Mouse (Mus musculus) kidney, embryonic 15.5 days (tissue): ENCODE data around the gene Ebf1. TPM values are rescaled to one million over a fixed set of nuclear protein-coding genes. Genes with fewer than 3 reads are reported as not detected.
A peak's percentile ranks its signal among the peaks of the same experiment; 100 is the strongest.

Experiments used
- ATAC-seq: fragments of 200-750 bp; cut with Nextera tagmentation; replicated peaks from 2 replicates; pipeline ENCODE4 v1.8.0; 2017; ENCODE audit warnings: moderate TSS enrichment; ENCODE audit not compliant: low FRiP score
- H3K27ac ChIP-seq: fragments of 300-500 bp; sonication (generic); 2 replicates; pipeline ENCODE4 v1.5.1; 2015; ENCODE audit warnings: mild to moderate bottlenecking, inconsistent platforms
- H3K27me3 ChIP-seq: fragments of 300-500 bp; sonication (generic); 2 replicates; pipeline ENCODE4 v1.6.1; 2015; ENCODE audit warnings: inconsistent platforms
- H3K36me3 ChIP-seq: fragments of 300-500 bp; sonication (generic); 2 replicates; pipeline ENCODE4 v1.6.1; 2015; ENCODE audit warnings: inconsistent platforms
- H3K4me1 ChIP-seq: fragments of 300-500 bp; sonication (generic); 2 replicates; pipeline ENCODE4 v1.6.1; 2015; ENCODE audit warnings: inconsistent platforms
- H3K4me2 ChIP-seq: fragments of 300-500 bp; sonication (generic); 2 replicates; pipeline ENCODE4 v1.6.1; 2015; ENCODE audit warnings: moderate library complexity, mild to moderate bottlenecking, inconsistent platforms
- H3K4me3 ChIP-seq: fragments of 300-500 bp; sonication (generic); replicated peaks from 2 replicates; pipeline ENCODE4 v1.5.1; 2015; ENCODE audit warnings: mild to moderate bottlenecking, inconsistent platforms
- H3K9ac ChIP-seq: fragments of 300-500 bp; sonication (generic); 2 replicates; pipeline ENCODE4 v1.6.1; 2015; ENCODE audit warnings: mild to moderate bottlenecking, inconsistent platforms
- H3K9me3 ChIP-seq: fragments of 300-500 bp; sonication (generic); replicated peaks from 2 replicates; pipeline ENCODE4 v1.6.1; 2016; ENCODE audit warnings: inconsistent platforms
- WGBS: fragments of 180-500 bp; shearing (Covaris S2); methylation state at CpG from one replicate; pipeline ENCODE4 v1.1.7; 2015; ENCODE audit warnings: mixed read lengths; 5-methylcytosine and 5-hydroxymethylcytosine counted together
- polyA plus RNA-seq: library from polyadenylated mRNA; unstranded; fragments of >200 nt; fragmentation: Nextera tagmentation; extraction: Ambion mirVana; gene quantifications from 2 replicates; pipeline ENCODE4 v1.2.1, GENCODE M21; 2015

The Ebf1 gene
- polyA plus RNA-seq, 1 experiment from 2014 or later, result 24.1 TPM

DNA sequence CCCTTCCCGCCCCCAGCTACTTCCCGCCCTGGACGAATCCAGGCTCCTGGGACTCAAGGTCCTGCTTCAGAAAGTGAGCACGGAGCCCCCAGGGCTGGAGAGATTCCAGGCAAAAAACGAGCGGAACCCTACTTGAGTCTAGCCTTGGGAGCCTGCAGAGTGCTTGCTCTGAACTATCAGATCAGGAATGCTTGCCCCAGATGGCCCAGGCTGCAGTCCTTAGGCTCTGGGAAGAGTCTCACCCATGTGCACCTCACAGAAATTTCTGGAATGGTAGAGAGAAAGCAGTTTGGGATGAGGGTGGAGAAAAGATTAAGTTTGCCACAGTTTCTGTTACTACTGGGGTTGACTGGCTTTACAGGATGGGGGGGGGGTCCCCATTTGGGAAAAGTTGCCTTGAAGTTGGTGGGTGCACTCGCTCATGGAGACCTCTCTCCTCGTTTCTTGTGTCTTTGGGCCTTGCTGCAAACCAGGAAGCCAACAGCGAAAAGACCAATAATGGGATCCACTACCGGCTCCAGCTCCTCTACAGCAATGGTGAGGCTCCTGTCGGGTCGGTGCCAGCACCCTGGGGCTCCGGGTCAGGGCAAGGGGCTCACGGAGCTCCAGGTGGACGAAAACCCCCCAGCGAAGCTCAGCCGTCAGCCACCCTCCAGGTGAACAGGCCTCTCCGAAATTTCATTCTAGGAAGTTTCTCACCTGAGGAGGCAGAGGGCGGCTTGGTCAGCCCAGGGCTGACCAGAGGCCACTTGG is 3.8 kb downstream of the Ebf1 start:
- no peak for ATAC-seq
- Histone ChIP-seq H3K27ac (no peak overlapping the region), H3K36me3 (peaks cover 3% of the 10 kb centered on the region; the same call in 1 of the 2 replicates), H3K9me3 (no peaks in the 10 kb centered on the region), H3K27me3 (peaks cover 46% of the 10 kb centered on the region), H3K9ac (0 out of 2 replicates have a peak overlapping the region, but pooled peaks have one; percentile 23), H3K4me2 (peak overlapping the region; percentile 63), H3K4me1 (peaks cover 47% of the 10 kb centered on the region), H3K4me3 (peak overlapping the region; percentile 66)
- WGBS, result 45% methylated on average over 19 of the region's 19 CpGs

DNA sequence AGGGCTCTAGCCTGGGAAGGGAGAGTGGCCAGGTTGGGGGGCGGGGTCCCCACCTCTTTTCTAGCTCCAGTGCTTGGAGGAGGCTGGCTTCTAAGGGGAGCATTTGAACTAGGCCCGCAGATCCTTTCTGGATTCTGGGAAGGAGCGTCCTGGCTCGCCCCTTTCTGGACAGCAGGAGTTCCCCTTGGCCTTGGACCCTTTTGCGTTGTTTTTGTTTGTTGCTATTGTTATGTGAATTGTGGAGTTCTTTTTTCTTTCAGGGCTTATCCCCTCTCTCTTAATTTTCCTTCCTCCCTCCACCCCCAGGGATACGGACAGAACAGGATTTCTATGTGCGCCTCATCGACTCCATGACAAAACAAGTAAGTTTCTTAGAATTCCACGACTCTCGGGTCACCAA is 4.5 kb downstream of the Ebf1 start:
- Histone ChIP-seq H3K27me3 (peaks cover 38% of the 10 kb centered on the region), H3K36me3 (peaks cover 3% of the 10 kb centered on the region; the same call in 1 of the 2 replicates), H3K4me1 (peaks cover 43% of the 10 kb centered on the region), H3K4me3 (no peak overlapping the region), H3K4me2 (peak overlapping the region; percentile 63), H3K9ac (no peak overlapping the region), H3K27ac (0 out of 2 replicates have a peak overlapping the region, but pooled peaks have one; percentile 37), H3K9me3 (no peaks in the 10 kb centered on the region)
- no peak for ATAC-seq
- WGBS, result 58% methylated on average over 10 of the region's 10 CpGs

DNA sequence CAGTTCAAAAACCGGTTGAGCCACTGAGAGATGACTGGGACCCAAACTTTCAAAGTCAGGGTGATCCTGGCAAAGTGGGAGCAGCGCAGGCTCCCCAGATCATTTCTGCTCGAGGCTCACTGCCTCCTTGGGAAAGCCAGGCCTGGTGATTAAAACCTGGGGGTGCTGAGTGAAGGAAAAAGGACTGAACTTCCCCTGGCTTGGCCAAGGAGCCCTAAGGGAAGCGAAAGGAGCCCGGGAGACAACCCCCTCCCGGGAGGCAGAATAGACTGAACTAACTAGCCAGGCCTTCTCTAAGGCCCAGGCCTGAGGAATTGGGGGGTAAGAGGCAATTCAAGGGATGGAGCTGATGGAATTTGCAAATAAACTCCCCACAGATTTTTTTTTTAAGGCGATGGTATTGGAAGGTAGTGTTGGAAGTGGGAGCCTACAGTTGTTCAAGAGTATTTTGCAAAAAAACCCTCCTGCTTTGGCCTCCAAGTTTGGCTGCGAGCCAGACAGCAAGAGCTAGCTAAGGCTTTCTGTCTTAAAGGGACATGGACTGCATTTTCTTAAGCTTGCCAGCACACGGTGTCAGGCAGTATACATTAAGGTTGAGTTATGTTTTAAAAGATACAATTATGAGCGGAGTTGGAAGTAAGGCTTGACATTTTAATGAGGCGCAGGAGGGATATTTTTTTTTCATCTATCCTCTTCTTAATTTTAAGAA is 5.1 kb downstream of the Ebf1 start:
- 36% methylated on average over 11 of the region's 11 CpGs for WGBS
- Histone ChIP-seq H3K36me3 (peaks cover 3% of the 10 kb centered on the region; the same call in 1 of the 2 replicates), H3K4me1 (peaks cover 41% of the 10 kb centered on the region), H3K4me2 (peak overlapping the region; percentile 63), H3K9ac (no peak overlapping the region), H3K27ac (peak overlapping the region; percentile 37; the same call in 1 of the 2 replicates), H3K9me3 (no peaks in the 10 kb centered on the region), H3K4me3 (no peak overlapping the region), H3K27me3 (peaks cover 35% of the 10 kb centered on the region)
- ATAC-seq, result no peak

DNA sequence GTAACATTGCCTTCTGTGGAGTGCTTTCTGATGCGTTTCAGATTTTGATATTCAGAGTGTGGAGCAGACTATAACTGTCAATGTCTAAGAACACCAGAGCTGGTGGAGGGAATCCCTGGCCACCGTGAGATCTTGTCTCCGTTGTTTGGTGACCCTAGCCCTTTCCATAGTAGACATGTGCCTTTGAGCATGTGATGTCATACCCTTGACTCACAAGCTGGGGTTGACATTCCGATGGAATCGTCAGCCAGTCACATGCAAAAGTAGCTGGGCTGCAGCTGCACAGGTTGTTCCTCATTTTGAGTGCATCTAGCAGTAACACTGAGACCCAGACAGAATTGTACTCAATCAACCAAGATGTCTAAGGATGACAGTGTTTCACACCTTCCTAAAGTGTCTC is 7.4 kb downstream of the Ebf1 start:
- Histone ChIP-seq H3K27ac (no peak overlapping the region), H3K36me3 (peaks cover 3% of the 10 kb centered on the region; the same call in 1 of the 2 replicates), H3K4me2 (no peak overlapping the region), H3K27me3 (peaks cover 28% of the 10 kb centered on the region), H3K9ac (no peak overlapping the region), H3K4me3 (no peak overlapping the region), H3K4me1 (peaks cover 31% of the 10 kb centered on the region), H3K9me3 (no peaks in the 10 kb centered on the region)
- WGBS, result 66% methylated on average over 5 of the region's 5 CpGs
- ATAC-seq, result no peak

DNA sequence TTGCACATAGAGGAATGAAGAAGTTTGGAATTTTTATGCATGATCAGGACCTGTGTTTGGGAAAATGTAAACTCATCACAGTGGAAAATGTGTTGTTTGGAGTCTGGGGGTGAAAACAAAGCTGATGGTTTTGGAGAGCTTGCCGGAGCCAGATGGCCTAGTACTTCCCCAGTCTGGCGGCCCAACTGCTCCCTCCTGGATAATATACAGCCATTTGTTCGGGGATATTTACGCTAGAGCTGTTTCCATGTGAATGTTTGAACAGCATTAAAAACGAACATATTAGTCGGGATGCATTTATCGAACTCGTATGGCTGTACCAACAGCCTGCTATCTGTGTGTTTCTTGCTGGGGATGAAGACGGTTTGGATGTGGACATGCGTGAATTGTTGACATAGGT is 8.9 kb downstream of the Ebf1 start:
- Histone ChIP-seq H3K9ac (no peak overlapping the region), H3K4me1 (peaks cover 17% of the 10 kb centered on the region), H3K4me3 (no peak overlapping the region), H3K4me2 (no peak overlapping the region), H3K27ac (no peak overlapping the region), H3K27me3 (peaks cover 14% of the 10 kb centered on the region), H3K36me3 (peaks cover 3% of the 10 kb centered on the region; the same call in 1 of the 2 replicates), H3K9me3 (no peaks in the 10 kb centered on the region)
- 62% methylated on average over 10 of the region's 10 CpGs for WGBS
- ATAC-seq, result no peak

DNA sequence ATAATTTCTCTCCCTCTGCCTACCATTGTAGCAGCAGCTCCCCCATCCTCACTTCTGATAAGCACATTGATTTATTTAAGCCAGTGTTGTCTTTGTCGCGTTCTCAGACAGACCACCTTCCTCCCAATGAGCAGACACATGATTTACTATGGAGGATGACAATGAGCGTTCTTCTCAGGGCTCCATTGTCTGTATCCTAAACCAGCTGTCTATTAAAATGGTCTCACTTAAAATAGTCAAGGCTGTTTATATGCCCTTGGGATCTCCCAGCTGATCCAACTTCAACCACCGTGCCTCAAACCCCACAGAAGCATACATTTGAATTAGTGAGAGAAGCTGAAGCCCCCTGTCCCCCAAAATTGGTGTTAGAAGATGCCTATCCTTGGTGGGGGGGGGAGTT is 11.3 kb downstream of the Ebf1 start:
- Histone ChIP-seq H3K4me3 (no peak overlapping the region), H3K9ac (no peak overlapping the region), H3K27ac (no peak overlapping the region), H3K4me1 (peaks cover 5% of the 10 kb centered on the region), H3K4me2 (no peak overlapping the region), H3K36me3 (no peaks in the 10 kb centered on the region), H3K9me3 (no peaks in the 10 kb centered on the region), H3K27me3 (no peaks in the 10 kb centered on the region; the same call in 1 of the 2 replicates)
- 33% methylated on average over 4 of the region's 4 CpGs for WGBS
- ATAC-seq, result no peak

DNA sequence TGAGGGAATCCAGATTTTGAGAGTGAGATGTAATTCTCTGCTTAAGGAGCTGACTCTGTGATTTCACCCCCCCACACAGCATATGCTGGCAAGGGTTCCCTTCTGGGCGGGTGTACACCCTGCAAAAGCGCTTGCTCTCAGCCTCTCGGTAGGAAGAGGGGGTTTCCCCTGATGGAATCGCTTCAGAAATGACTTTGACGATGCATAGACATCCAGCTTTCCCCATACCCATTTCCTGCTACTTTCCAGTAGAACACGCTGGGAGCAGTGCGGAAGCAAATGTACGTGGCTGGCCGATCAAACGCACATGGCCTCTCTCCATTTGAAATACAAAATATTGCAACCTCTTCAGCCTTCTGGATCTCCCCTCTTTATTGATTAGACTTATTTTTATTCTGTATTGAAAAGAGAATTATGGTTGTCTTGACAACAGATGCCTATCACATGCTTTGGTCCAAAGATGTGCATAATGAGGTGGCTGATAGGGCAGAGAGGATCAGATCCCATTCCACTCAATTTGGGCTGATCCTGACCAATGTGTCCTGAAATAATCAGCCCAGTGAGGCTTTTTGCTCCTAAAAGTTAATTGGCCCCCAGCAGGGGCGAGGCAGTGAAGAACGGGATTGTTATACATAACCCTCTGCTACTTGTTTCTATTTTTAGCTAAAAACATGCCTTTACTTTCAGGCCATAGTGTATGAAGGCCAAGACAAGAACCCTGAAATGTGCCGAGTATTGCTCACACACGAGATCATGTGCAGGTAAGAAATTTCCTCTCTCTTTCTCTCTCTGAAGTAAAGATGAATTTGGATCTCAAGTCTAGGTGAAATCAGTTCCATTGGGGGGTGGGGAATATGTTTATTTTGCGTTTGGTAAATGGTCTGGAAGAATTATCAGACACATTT is 15.2 kb downstream of the Ebf1 start:
- Histone ChIP-seq H3K27me3 (no peaks in the 10 kb centered on the region), H3K9ac (no peak overlapping the region), H3K4me3 (no peak overlapping the region), H3K9me3 (no peaks in the 10 kb centered on the region), H3K4me1 (peaks cover 2% of the 10 kb centered on the region), H3K4me2 (no peak overlapping the region), H3K36me3 (no peaks in the 10 kb centered on the region), H3K27ac (no peak overlapping the region)
- ATAC-seq, result no peak
- 77% methylated on average over 15 of the region's 15 CpGs for WGBS

DNA sequence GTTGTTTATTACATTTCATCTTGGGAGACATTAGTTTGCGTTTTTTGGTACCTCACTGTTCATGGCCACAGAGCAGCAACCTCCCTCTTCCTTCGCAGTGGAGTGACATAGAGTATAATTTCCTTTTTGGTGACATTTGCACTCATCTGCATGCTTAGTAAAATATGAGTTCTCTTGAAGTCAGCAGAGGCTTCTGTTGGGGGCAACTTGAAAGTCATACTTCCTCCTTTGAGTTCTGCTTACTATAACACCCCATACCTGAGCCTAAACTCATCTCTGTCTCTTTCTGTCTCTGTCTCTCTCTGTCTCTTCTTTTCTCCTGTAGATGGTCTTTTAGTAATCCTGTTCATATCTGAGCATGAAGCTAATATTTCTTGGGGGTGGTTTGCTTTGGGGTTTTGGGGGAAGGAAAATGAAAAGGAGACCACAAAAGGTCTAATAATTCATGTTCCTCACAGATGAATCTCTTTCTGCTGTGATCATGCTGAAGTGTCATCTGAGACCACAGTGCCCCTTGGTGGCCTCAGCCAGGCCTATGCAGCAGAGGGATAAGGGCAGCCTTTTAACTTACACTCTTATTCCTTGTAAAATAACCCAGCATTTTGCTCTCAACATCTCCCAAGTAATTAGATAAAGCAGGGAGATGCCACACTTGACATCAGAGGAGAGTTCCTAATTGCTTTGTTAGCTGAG is 16.0 kb downstream of the Ebf1 start:
- Histone ChIP-seq H3K4me2 (no peak overlapping the region), H3K4me1 (peaks cover 2% of the 10 kb centered on the region), H3K27me3 (no peaks in the 10 kb centered on the region), H3K9ac (no peak overlapping the region), H3K9me3 (no peaks in the 10 kb centered on the region), H3K4me3 (no peak overlapping the region), H3K27ac (no peak overlapping the region), H3K36me3 (no peaks in the 10 kb centered on the region)
- ATAC-seq, result no peak
- 64% methylated on average over 2 of the region's 2 CpGs for WGBS

DNA sequence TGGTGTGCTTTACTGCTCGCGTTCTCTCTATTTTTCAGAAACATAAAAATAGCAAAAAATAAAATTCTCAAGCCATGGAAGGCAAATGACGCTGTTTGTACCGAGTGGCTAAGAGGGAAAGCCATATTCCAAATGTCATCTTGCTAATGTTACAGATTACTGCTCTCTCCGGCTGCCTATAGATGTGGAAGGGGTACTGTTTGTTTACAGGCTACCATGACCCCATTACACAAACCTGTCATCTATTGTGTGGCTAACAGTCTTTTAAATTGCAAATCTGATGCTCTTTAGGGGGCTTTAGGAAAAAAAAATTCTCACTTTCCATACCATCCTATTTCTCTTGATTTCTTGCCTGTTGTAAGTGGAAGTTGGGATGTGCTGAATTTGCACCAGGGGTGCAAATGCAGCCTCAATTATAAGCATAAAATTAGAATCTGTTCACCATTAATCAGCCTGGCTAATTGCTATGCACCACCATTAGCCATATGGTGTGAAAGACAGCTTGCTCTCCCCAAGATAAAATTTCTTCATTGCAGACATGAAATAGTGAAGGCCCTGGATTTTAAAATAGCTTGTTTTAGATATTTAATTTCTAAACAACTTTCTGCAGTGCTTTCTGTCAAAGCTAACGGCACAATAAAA is 17.6 kb downstream of the Ebf1 start:
- 79% methylated on average over 6 of the region's 6 CpGs for WGBS
- no peak overlapping the region for H3K27ac ChIP-seq
- H3K27me3 ChIP-seq, result no peaks in the 10 kb centered on the region
- H3K36me3 ChIP-seq, result no peaks in the 10 kb centered on the region
- no peak overlapping the region for H3K4me3 ChIP-seq
- no peak for ATAC-seq
- no peaks in the 10 kb centered on the region for H3K9me3 ChIP-seq
- no peak overlapping the region for H3K4me2 ChIP-seq
- no peak overlapping the region for H3K9ac ChIP-seq
- peaks cover 6% of the 10 kb centered on the region; the same call in 1 of the 2 replicates for H3K4me1 ChIP-seq

DNA sequence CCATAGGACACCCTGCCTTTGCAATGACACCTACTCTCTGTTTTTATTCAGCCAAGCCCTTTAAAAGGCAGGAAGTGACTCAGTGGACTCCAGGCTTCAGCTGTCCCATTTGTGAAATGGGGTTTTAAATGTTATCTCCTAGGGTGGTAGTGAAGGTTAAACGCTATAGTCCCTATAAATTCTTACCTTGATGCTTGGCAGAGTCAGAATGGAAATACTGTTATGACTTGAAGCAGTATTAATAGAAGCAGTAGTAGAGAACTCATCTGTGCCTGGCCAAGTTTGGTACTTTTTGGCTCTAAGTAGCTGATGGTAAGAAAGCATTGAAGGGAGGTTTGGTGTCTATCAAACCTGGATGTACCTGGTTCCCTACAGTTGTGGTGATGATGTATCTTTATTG is 19.1 kb downstream of the Ebf1 start:
- peaks cover 6% of the 10 kb centered on the region; the same call in 1 of the 2 replicates for H3K4me1 ChIP-seq
- no peak overlapping the region for H3K4me2 ChIP-seq
- no peak overlapping the region for H3K27ac ChIP-seq
- H3K36me3 ChIP-seq, result no peaks in the 10 kb centered on the region
- no peak for ATAC-seq
- H3K4me3 ChIP-seq, result no peak overlapping the region
- H3K9ac ChIP-seq, result no peak overlapping the region
- WGBS, result 70% methylated on average over 1 of the region's 1 CpGs
- H3K9me3 ChIP-seq, result no peaks in the 10 kb centered on the region
- H3K27me3 ChIP-seq, result no peaks in the 10 kb centered on the region
